Mouse (Mus musculus) left cerebral cortex, adult 6 months (tissue): ENCODE results near the gene Fam213a. TPM values are rescaled to one million over a fixed set of nuclear protein-coding genes. Genes with fewer than 3 reads are reported as not detected.

Source experiments
- long read RNA-seq, 2 experiments: library from polyadenylated mRNA; unstranded; transcript quantifications; one replicate each; pipeline ENCODE4 v2.0.0; 2019 to 2020
- polyA plus RNA-seq: library from polyadenylated mRNA; unstranded; fragments of <200 nt; fragmentation: Nextera tagmentation; gene quantifications from 2 replicates; pipeline ENCODE4 v1.2.3, GENCODE M21; 2021

The Fam213a gene
- polyA plus RNA-seq: 165 and 181 TPM in 2 replicates
- long read RNA-seq, experiment 1, transcript Fam213a-202 (6 exons, 1,567 nt): major isoform, 345 of 789 reads
- long read RNA-seq, experiment 1, transcript Fam213a-207 (6 exons, 695 nt): minor isoform, 5 of 789 reads
- long read RNA-seq, experiment 1, transcript Fam213a-210 (5 exons, 1,003 nt): minor isoform, 32 of 789 reads
- long read RNA-seq, experiment 1, transcript Fam213a-201 (6 exons, 1,537 nt): minor isoform, 291 of 789 reads
- long read RNA-seq, experiment 1, partial matches to known transcripts: 1 of 789 reads
- long read RNA-seq, experiment 1, other reads (novel, unspliced or antisense): 115 of 789 reads
- long read RNA-seq, experiment 2, transcript Fam213a-201 (6 exons, 1,537 nt): minor isoform, 110 of 326 reads
- long read RNA-seq, experiment 2, transcript Fam213a-202 (6 exons, 1,567 nt): major isoform, 122 of 326 reads
- long read RNA-seq, experiment 2, transcript Fam213a-210 (5 exons, 1,003 nt): minor isoform, 15 of 326 reads
- long read RNA-seq, experiment 2, partial matches to known transcripts: 37 of 326 reads
- long read RNA-seq, experiment 2, other reads (novel, unspliced or antisense): 41 of 326 reads

GRCm38 (mm10) chr14:41013630-41014613 is at the start of gene Fam213a:
TSS of gene Fam213a (minus strand) at chr14:41013788.

GRCm38 (mm10) chr14:40966392-40966861 is 47.2 kb downstream of the Fam213a start, which contains the start of gene Tspan14:
TSS of gene Tspan14 (minus strand) at chr14:40966807.

Other genes starting within 250 kb of the Fam213a start
- 0.09 and 0.20 TPM in 2 replicates for gene Sh2d4b, start 120.5 kb downstream of the Fam213a start, polyA plus RNA-seq
- 24.2 and 28.3 TPM in 2 replicates for gene Tspan14, start 47.0 kb downstream of the Fam213a start, polyA plus RNA-seq
- gene Dydc2, start 55.4 kb upstream of the Fam213a start, polyA plus RNA-seq: 0.58 and 1.0 TPM in 2 replicates
- not detected in 2 replicates for gene Dydc1, start 59.1 kb upstream of the Fam213a start, polyA plus RNA-seq
- 0.04 TPM in 1 of 2 replicates, not detected in the other for gene Mat1a, start 91.2 kb upstream of the Fam213a start, polyA plus RNA-seq
- gene Sftpa1, start 118.0 kb upstream of the Fam213a start, polyA plus RNA-seq: not detected in 2 replicates
- not detected in 2 replicates for gene Mbl1, start 137.7 kb upstream of the Fam213a start, polyA plus RNA-seq
- not detected in 2 replicates for gene Sftpd, start 171.4 kb upstream of the Fam213a start, polyA plus RNA-seq